ENCODE assay signal across 22 mouse cellular contexts in genomic region chr3:145103770-145104169, GRCm38 (mm10). TPM values are rescaled to one million over a fixed set of nuclear protein-coding genes. Genes with fewer than 3 reads are reported as not detected.
DNase-seq lines count a peak whose midpoint lies in the region; ATAC-seq and TF ChIP-seq lines count a peak whose summit lies in the region.
"Had no signal": no experiment of that assay in that cellular context is flagged by ENCODE, and none has a peak within 500 bp of the region (broad histone marks: within the 10 kb centered on the region; RNA-seq: fewer than 3 reads in every experiment).

No protein-coding gene starts in this region.

- peak; percentile 16 for TF ChIP-seq POLR2A in myocyte (IDR thresholded peaks at IDR 0.05; ENCODE audit: insufficient read length, low read depth)

- peak; percentile 81 for ATAC-seq in frontal cortex, adult (ENCODE audit: low TSS enrichment)
- no peak for ATAC-seq in heart, embryonic 13.5 days (ENCODE audit: extremely low read depth, insufficient number of reproducible peaks, low FRiP score, low TSS enrichment)
- ATAC-seq in hindbrain, embryonic 13.5 days (ENCODE audit: low FRiP score), result no peak
- ATAC-seq: forebrain, embryonic 14.5 days; hindbrain, postnatal 0 days; intestine, postnatal 0 days had no signal

- no peak for DNase-seq in frontal cortex, postnatal 14 days (ENCODE audit: low spot score in 2 of 2)
- no peak for DNase-seq in heart, adult 8-10 months (ENCODE audit: low spot score)
- no peak for DNase-seq in right cerebral cortex, postnatal 4 days
- DNase-seq: adrenal gland, postnatal 36 days; cerebellum, adult 2 months; heart, postnatal 4 days; layer of hippocampus, postnatal 36 days; midbrain, embryonic 14.5 days had no signal

- H3K79me2 ChIP-seq in myocyte (ENCODE audit: control insufficient read depth, insufficient read depth), result no peaks in the 10 kb centered on the region

- WGBS in heart, embryonic 13.5 days, result 16% methylated on average over 5 of the region's 5 CpGs
- 82% methylated on average over 5 of the region's 5 CpGs for WGBS in hindbrain, embryonic 13.5 days

- H3K9ac ChIP-seq in heart, embryonic 13.5 days, result no peak overlapping the region
- no peak overlapping the region for H3K9ac ChIP-seq in hindbrain, embryonic 13.5 days
- H3K9ac ChIP-seq: liver, embryonic 15.5 days; neural tube, embryonic 15.5 days had no signal

- no peaks in the 10 kb centered on the region for H3K27me3 ChIP-seq in heart, embryonic 13.5 days (replicated peaks)
- H3K27me3 ChIP-seq in myocyte (ENCODE audit: control insufficient read depth, insufficient read depth, insufficient read length), result no peaks in the 10 kb centered on the region
- H3K27me3 ChIP-seq in hindbrain, embryonic 13.5 days, result no peaks in the 10 kb centered on the region
- H3K27me3 ChIP-seq: liver, embryonic 15.5 days; neural tube, embryonic 15.5 days had no signal

- H3K4me1 ChIP-seq in heart, embryonic 13.5 days, result peaks cover 14% of the 10 kb centered on the region
- H3K4me1 ChIP-seq in brown adipose tissue, adult 24 weeks (ENCODE audit: control insufficient read depth, insufficient read depth, insufficient read length, low read length), result peaks cover 21% of the 10 kb centered on the region; the same call in 1 of the 2 replicates
- H3K4me1 ChIP-seq in hindbrain, embryonic 13.5 days (replicated peaks), result no peaks in the 10 kb centered on the region
- H3K4me1 ChIP-seq: liver, embryonic 15.5 days; neural tube, embryonic 15.5 days had no signal

- H3ac ChIP-seq in myocyte (ENCODE audit: control insufficient read depth, insufficient read length), result no peak overlapping the region

- no peaks in the 10 kb centered on the region for H3K36me3 ChIP-seq in heart, embryonic 13.5 days
- no peaks in the 10 kb centered on the region for H3K36me3 ChIP-seq in myocyte (ENCODE audit: control insufficient read depth, insufficient read depth)
- no peaks in the 10 kb centered on the region for H3K36me3 ChIP-seq in hindbrain, embryonic 13.5 days
- H3K36me3 ChIP-seq: embryonic facial prominence, embryonic 10.5 days; liver, embryonic 15.5 days; neural tube, embryonic 15.5 days had no signal

- H3K4me2 ChIP-seq in heart, embryonic 13.5 days, result 0 out of 2 replicates have a peak overlapping the region, but pooled peaks have one; percentile 2
- H3K4me2 ChIP-seq in myocyte (ENCODE audit: low read depth), result peak overlapping the region; percentile 96
- H3K4me2 ChIP-seq in hindbrain, embryonic 13.5 days, result no peak overlapping the region
- H3K4me2 ChIP-seq: liver, embryonic 15.5 days; neural tube, embryonic 15.5 days had no signal

- no peaks in the 10 kb centered on the region for H3K9me3 ChIP-seq in heart, embryonic 13.5 days
- no peaks in the 10 kb centered on the region for H3K9me3 ChIP-seq in hindbrain, embryonic 13.5 days
- H3K9me3 ChIP-seq: liver, embryonic 15.5 days; neural tube, embryonic 15.5 days had no signal

- H3K27ac ChIP-seq in heart, embryonic 13.5 days (replicated peaks), result no peak overlapping the region
- peak overlapping the region; percentile 98 for H3K27ac ChIP-seq in brown adipose tissue, adult 24 weeks (replicated peaks; ENCODE audit: low read depth, low read length)
- H3K27ac ChIP-seq in hindbrain, embryonic 13.5 days, result no peak overlapping the region
- H3K27ac ChIP-seq: embryonic facial prominence, embryonic 10.5 days; hindbrain, postnatal 0 days; kidney, postnatal 0 days; liver, embryonic 15.5 days; neural tube, embryonic 15.5 days had no signal

- H3K4me3 ChIP-seq in heart, embryonic 13.5 days, result no peak overlapping the region
- no peak overlapping the region for H3K4me3 ChIP-seq in brown adipose tissue, adult 24 weeks (ENCODE audit: insufficient read depth, low read depth, low read length)
- H3K4me3 ChIP-seq in myocyte, result peak overlapping the region; percentile 16
- no peak overlapping the region for H3K4me3 ChIP-seq in hindbrain, embryonic 13.5 days
- H3K4me3 ChIP-seq: embryonic facial prominence, embryonic 10.5 days; liver, embryonic 15.5 days; neural tube, embryonic 15.5 days had no signal

TF ChIP-seq in myocyte, 11 proteins besides CTCF, POLR2A, EP300 and RAD21:
- TF ChIP-seq MYOD1 (IDR thresholded peaks at IDR 0.05; ENCODE audit: control insufficient read depth in 1 of 3, insufficient read length in 2 of 3, low read depth in 2 of 3) (no peak), MAX (IDR thresholded peaks at IDR 0.05; ENCODE audit: low read depth) (no peak), E2F4 (IDR thresholded peaks at IDR 0.05; ENCODE audit: insufficient read depth) (no peak), TCF3 (IDR thresholded peaks at IDR 0.05; ENCODE audit: insufficient read length, low read depth) (no peak), CEBPB (IDR thresholded peaks at IDR 0.05; ENCODE audit: insufficient read depth, poor library complexity, severe bottlenecking) (no peak), MYOG (IDR thresholded peaks at IDR 0.05; ENCODE audit: control insufficient read depth in 1 of 3, insufficient read depth in 1 of 3, insufficient read length in 2 of 3, low read depth in 2 of 3) (no peak), USF1 (IDR thresholded peaks at IDR 0.05; ENCODE audit: low read depth) (no peak), REST (IDR thresholded peaks at IDR 0.05; ENCODE audit: insufficient read depth, insufficient read length) (no peak), TCF12 (IDR thresholded peaks at IDR 0.05; ENCODE audit: insufficient read depth, poor library complexity, severe bottlenecking) (no peak), SRF (IDR thresholded peaks at IDR 0.05; ENCODE audit: control insufficient read depth, insufficient read length, low read depth) (no peak), POLR2AphosphoS2 (IDR thresholded peaks at IDR 0.05; ENCODE audit: insufficient read length, low read depth) (no peak)

RNA-seq across cellular contexts. Expression of gene Clca2, which starts 4.5 kb away (rescaled TPM):
- 0.09 TPM in 1 of 2 replicates, not detected in the other for polyA plus RNA-seq in heart, embryonic 13.5 days (2015; fragmentation: Nextera tagmentation; extraction: Ambion mirVana)
- total RNA-seq in heart, adult 8-10 months (2022), result under 1 TPM in 2 of 4 experiments, not detected in 2; 0.05 to 0.22 TPM
- polyA plus RNA-seq in brown adipose tissue, adult 24 weeks (2012; ENCODE audit: insufficient read depth, insufficient read length, missing spikeins), result not detected in 2 replicates
- 0.04 TPM for polyA plus RNA-seq in myocyte (2012; fragmentation: generic; extraction: Trizol)
- 0.09 and 0.10 TPM in 2 replicates for polyA plus RNA-seq in hindbrain, embryonic 13.5 days (2015; fragmentation: Nextera tagmentation; extraction: Ambion mirVana)
- total RNA-seq: hindbrain, postnatal 0 days; layer of hippocampus, postnatal 36 days; left cerebral cortex, postnatal 25 days; megakaryocyte, adult 5-6 weeks had no signal
- polyA plus RNA-seq: cerebellum, adult 2 months; hindbrain, postnatal 0 days; liver, embryonic 15.5 days; midbrain, embryonic 14.5 days; neural tube, embryonic 15.5 days had no signal

RNA-seq across cellular contexts. Expression of gene Odf2l, which starts 14.6 kb away (rescaled TPM):
- polyA plus RNA-seq in heart, embryonic 13.5 days (2015; fragmentation: Nextera tagmentation; extraction: Ambion mirVana), result 10.0 and 11.4 TPM in 2 replicates
- total RNA-seq in heart, adult 8-10 months (2022), result 10 to 100 TPM in 3 of 4 experiments, 1 to 10 TPM in 1; 5.7 to 14.7 (median 12.6) TPM
- 15.0 and 15.7 TPM in 2 replicates for polyA plus RNA-seq in brown adipose tissue, adult 24 weeks (2012; ENCODE audit: insufficient read depth, insufficient read length, missing spikeins)
- polyA plus RNA-seq in myocyte (2012; fragmentation: generic; extraction: Trizol), result 3.9 TPM
- polyA plus RNA-seq in hindbrain, embryonic 13.5 days (2015; fragmentation: Nextera tagmentation; extraction: Ambion mirVana), result 17.1 and 17.9 TPM in 2 replicates
